Mouse (Mus musculus): ENCODE data around the gene Tsga10. TPM values are rescaled to one million over a fixed set of nuclear protein-coding genes. Genes with fewer than 3 reads are reported as not detected.

Tsga10 gene
- 1 to 10 TPM; 3.5 to 3.8 TPM for total RNA-seq (2021)
- long read RNA-seq, experiment 1, partial matches to known transcripts = 3 of 7 reads
- long read RNA-seq, experiment 1, other reads (novel, unspliced or antisense) = 1 of 7 reads
- long read RNA-seq, experiment 2, partial matches to known transcripts = 1 of 2 reads
- long read RNA-seq, experiment 2, other reads (novel, unspliced or antisense) = 0 of 2 reads

- intact Hi-C loops (cut with DNase I) = loop anchor here (2.0 to 10.0 kb wide), 3 partner anchors 187 to 1669 kb away; partner anchors contain the start of gene Cnot11
- DNase-seq = no peak
These were observed at the start of gene Tsga10 for GRCm38 (mm10) chr1:37866286-37866685. Gene Tsga10 (minus strand): TSS chr1:37866429.

GRCm38 (mm10) chr1:37912751-37913150 lies 46.5 kb upstream of the Tsga10 start:
- DNase-seq = no peak
- intact Hi-C loops (cut with DNase I) = no loop called here

GRCm38 (mm10) chr1:37903178-37903577 lies 36.9 kb upstream of the Tsga10 start:
- peak; percentile 7 to 32 for DNase-seq
- intact Hi-C loops (cut with DNase I) = loop anchor here (10.0 kb wide), 1 partner anchor 882 kb away; no protein-coding TSS in a partner anchor

DNA sequence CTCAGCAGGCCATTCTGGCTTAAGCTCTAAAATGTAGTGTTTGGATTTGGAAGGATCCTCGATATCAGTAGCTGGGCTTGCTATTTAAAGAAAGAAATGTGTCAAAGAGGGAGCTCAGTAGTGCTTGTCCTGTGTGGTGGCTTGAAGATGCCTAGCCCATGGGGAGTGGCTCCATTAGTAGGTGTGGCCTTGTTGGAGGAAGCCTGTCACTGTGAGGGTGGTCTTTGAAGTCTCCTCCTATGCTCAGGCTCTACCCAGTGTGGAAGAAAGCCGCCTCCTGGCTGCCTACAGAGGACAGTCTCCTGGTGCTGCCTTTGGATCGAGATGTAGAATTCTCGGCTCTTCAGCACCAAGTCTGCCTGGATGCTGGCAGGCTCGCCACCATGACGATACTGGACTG lies 34.1 kb upstream of the Tsga10 start:
- DNase-seq = no peak

DNA sequence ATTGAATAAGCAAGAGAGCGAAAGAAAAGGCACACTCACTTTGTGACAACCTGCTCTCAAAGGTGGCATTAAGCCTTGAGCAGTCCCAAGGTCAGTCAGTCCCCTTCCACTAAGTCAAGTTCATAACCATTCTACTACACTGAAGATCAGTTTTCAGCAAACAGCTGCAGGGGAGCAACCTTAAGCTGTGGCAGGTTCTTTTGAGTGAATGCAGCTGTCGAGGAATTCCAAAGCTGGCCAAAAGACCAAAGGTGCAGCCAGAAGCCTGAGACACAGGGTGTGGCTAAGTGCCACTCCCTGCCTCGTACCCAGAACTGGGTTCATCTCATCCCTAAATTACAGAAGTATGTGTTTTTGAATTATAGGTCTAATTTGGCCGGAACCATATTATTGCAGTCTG lies 33.6 kb upstream of the Tsga10 start:
- no peak for DNase-seq
- intact Hi-C loops (cut with DNase I) = loop anchor here (5.0 to 10.0 kb wide), 2 partner anchors 92 to 885 kb away; no protein-coding TSS in a partner anchor

More for the DNA sequence above, 34.1 kb upstream of the Tsga10 start:
- intact Hi-C loops (cut with DNase I) = loop anchor here (10.0 kb wide), 1 partner anchor 885 kb away; no protein-coding TSS in a partner anchor

- intact Hi-C loops (cut with DNase I) = loop anchor here (5.0 kb wide), 2 partner anchors 98 to 238 kb away; no protein-coding TSS in a partner anchor
- no peak for DNase-seq
These were observed 28.4 kb upstream of the Tsga10 start for GRCm38 (mm10) chr1:37894606-37895005.

DNA sequence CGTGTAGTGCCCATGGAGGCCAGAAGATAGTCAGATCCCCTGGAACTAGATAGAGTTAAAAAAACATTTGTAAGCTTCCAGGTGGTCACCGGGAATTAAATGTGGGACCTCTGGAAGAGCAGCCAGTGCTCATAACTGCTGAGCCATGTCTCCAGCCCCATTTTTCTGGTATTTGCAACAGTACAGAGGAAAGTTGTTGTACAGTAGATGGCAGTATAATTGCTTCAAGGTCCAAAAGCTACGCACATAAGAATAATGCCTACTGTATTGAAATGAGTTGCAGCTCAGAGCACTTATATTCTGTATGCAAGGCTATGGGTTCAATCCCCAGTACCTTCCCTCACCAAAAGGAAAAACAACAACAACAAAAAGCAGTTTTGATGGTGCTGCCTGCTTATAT lies 25.2 kb upstream of the Tsga10 start:
- DNase-seq = no peak
- intact Hi-C loops (cut with DNase I) = loop anchor here (5.0 kb wide), 1 partner anchor 241 kb away; no protein-coding TSS in a partner anchor

DNA sequence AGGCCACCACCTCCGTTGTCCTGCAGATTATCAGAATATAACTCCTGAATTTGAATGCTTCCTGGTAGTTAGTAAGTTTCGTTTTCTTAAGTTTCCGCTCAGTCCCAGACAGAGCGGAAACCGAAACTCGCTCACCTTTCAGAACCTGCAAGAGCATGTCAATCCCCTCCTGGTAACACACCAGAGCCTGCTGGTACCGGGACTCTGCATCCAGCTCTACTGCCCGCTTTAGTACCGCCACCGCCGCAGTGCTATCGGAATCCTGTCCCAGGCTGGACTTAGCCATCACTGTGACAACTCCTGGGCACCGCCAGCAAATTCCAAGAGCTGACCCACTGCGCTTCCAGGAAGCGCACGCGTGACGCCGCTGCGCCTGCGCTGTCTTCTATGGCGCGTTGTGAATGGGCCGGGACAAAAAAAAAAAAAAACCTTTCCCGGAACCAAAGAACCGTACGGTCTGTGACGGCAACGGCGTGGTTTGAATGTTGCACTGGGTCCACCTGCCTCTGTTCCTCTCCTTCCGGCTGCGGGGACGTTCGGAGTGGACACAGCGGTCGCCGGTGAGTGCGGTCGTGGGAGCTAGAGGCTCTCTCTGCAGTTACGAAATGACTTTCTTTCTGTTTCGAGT lies 23.9 kb upstream of the Tsga10 start, which contains the start of the genes Mitd1 and Mrpl30:
Gene Mitd1 (minus strand): TSS at position 387 of the 628 bp plus-strand sequence.
Gene Mrpl30 (plus strand): TSS at position 453 of the 628 bp plus-strand sequence.
- intact Hi-C loops (cut with DNase I) = loop anchor here (5.0 kb wide), 1 partner anchor 242 kb away; no protein-coding TSS in a partner anchor
- DNase-seq = peak; percentile 88 to 91

DNA sequence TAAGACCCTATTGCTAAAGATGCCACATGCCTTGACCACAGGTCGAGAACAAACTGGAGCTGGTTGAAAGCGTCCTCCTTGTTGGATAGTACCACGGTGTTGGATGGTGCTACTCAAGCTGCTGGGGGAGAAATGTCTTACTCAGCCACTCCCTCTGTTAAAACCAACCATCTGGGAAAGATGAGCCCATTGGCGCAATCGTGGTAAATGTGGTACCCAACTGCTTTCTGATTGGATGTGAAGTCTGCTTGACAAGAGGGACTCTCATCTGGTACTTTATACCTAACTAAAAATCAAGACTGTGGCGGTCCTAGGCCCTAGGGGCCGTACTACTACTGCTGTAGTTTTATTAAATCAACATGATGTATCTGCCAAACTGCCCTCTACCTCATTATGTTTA lies 23.0 kb upstream of the Tsga10 start:
- intact Hi-C loops (cut with DNase I) = no loop called here
- no peak for DNase-seq

DNA sequence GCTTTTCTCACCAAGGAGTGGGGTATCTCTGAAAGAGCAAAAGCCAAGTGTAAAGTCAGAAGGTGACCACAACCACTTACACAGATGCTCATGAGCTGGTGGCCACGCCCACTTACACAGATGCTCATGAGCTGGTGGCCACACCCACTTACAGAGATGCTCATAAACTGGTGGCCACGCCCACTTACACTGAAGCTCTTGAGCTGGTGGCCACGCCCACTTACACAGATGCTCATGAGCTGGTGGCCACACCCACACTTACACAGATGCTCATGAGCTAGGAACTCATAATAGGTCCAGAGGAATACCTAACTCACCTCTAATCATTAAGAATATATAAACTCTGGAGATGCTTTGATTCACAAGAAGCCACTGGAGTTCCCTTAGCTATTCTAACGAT lies 18.2 kb upstream of the Tsga10 start:
- intact Hi-C loops (cut with DNase I) = no loop called here

DNA sequence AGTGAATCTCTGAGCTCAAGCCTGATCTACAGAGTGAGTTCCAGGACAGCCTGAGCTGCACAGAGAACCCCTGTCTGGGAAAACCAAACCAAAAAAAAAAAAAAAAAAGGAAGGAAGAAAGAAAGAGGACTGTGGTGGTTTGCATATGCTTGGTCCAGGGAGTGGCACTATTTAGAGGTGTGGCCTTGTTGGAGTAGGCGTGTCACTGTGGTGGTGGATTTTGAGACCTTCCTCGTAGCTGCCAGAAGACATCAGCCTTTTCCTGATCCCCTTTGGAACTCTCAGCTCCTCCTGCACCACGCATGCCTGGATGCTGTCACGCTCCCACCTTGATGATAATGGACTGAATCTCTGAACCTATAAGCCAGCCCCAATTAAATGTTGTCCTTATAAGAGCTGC lies 17.2 kb upstream of the Tsga10 start:
- intact Hi-C loops (cut with DNase I) = no loop called here
- DNase-seq = no peak

More for the DNA sequence above, 18.2 kb upstream of the Tsga10 start:
- no peak for DNase-seq

GRCm38 (mm10) chr1:37877736-37878460 lies 11.7 kb upstream of the Tsga10 start:
- intact Hi-C loops (cut with DNase I) = no loop called here
- no peak for DNase-seq

GRCm38 (mm10) chr1:37873157-37873556 lies 6.9 kb upstream of the Tsga10 start:
- DNase-seq = no peak
- intact Hi-C loops (cut with DNase I) = no loop called here

DNA sequence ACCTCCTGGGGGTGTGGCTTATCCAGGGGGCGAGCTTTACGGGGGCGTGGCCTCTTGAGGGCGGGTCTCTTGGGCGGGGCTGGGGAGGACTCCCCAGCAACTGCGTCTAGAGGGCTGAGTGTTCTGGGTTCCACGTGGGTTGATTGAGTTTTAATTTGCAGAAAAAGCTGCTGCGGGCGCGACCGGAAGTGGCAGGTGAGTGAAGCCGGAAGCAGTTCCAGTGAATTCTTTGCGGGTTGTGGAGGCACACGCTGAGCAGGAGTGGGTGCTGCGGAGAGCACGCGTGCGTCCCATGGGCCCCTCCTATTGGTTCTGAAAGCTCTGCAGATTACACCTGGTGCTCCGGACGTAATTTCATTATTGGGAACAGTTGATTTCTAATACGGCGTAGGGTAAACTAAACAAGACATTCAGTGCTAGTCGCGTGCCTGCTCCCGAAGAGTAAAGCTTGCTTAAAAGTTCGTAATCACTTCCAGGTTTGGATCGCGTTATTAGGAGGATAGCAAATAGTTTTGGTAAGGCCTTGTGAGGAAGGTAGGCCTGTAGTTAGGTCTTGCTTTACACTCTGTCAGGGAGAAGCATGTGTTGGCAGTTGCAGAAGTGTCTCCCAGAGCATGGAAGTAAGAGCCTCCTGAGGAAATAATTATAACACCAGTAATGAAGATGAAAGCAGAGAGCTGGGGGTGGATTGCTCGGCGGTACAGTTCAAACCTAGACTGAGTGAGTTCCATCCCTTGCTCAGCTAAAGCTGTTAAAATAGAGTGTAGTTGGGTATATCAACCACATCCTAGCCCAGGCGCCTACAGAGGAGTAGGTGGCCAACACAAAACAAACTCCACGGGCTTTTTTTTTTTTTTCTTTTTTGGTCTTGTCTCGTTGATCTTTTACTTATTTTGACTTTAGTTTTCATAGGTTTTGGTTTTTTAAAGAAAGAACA lies 6.2 kb upstream of the Tsga10 start:
- intact Hi-C loops (cut with DNase I) = no loop called here
- DNase-seq = peak; percentile 69 to 80

DNA sequence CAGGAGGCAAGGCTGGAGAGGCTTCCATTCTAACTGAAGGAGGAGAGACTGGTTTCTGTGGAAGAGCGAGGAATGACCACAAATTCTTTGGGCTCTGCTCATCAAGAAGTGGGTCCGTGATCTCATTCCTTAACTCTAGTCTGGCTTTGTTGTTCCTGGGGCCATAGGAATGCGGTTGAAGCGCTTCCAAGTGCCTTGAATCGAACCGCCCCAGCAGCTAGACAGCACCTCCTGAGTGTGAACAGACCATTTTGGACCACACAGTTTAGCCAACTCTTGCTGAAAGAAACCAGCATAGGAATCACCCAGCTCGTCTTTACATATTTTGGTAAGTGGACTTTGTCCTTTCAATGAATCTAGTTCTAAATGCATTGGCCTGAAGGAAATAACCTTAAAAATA lies 5.5 kb upstream of the Tsga10 start, which contains the start of gene Lipt1:
Gene Lipt1 (plus strand): TSS at position 35 of the 400 bp plus-strand sequence.
- DNase-seq = peak; percentile 11 to 39
- intact Hi-C loops (cut with DNase I) = no loop called here

- intact Hi-C loops (cut with DNase I) = loop anchor here (10.0 kb wide), 2 partner anchors 425 to 1665 kb away; partner anchors contain the start of gene Cnot11
- no peak for DNase-seq
These were observed 3.1 kb upstream of the Tsga10 start for GRCm38 (mm10) chr1:37869362-37869761.

DNA sequence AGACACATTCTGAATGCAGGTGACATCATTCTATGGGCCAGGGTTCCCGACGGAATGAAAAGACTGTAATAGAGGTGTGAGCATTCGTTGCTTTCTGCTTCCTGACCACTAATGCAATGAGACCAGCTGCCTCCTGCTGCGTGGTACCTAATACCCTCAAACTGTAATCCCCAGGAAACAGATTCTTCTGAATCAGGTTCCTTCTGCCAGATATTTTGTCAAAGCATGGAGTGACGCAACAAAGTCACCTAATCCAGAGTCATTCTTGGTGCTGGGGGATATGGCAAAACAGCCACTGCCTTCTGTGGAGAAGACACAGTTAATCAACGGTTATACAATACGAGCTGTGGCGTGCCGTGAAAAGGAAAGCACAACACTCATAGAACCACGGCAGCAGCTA lies 2.4 kb upstream of the Tsga10 start:
- intact Hi-C loops (cut with DNase I) = loop anchor here (10.0 kb wide), 2 partner anchors 424 to 1666 kb away; partner anchors contain the start of gene Cnot11
- no peak for DNase-seq

- no peak for DNase-seq
- intact Hi-C loops (cut with DNase I) = loop anchor here (2.0 to 10.0 kb wide), 3 partner anchors 189 to 1667 kb away; partner anchors contain the start of gene Cnot11
These were observed 1.6 kb upstream of the Tsga10 start for GRCm38 (mm10) chr1:37867684-37868322.

GRCm38 (mm10) chr1:37867056-37867455 lies 827 bp upstream of the Tsga10 start:
- intact Hi-C loops (cut with DNase I) = loop anchor here (2.0 to 10.0 kb wide), 3 partner anchors 188 to 1668 kb away; partner anchors contain the start of gene Cnot11
- DNase-seq = peak; percentile 37 to 54
